Mouse (Mus musculus) limb, embryonic 13.5 days (tissue): ENCODE data around the gene Pde11a. TPM values are rescaled to one million over a fixed set of nuclear protein-coding genes. Genes with fewer than 3 reads are reported as not detected.

ENCODE experiments used
- ATAC-seq: fragments of 200-750 bp; cut with Nextera tagmentation; 2 replicates; pipeline ENCODE4 v1.8.0; 2017; ENCODE audit warnings: low read depth, moderate number of reproducible peaks, moderate TSS enrichment; ENCODE audit not compliant: low FRiP score
- H3K27ac ChIP-seq: fragments of 300-500 bp; sonication (generic); 2 replicates; pipeline ENCODE4 v1.5.1; 2015; ENCODE audit warnings: inconsistent platforms, mild to moderate bottlenecking, moderate library complexity
- H3K27me3 ChIP-seq: fragments of 300-500 bp; sonication (generic); 2 replicates; pipeline ENCODE4 v1.6.1; 2015; ENCODE audit warnings: mild to moderate bottlenecking, inconsistent platforms
- H3K36me3 ChIP-seq: fragments of 300-500 bp; sonication (generic); 2 replicates; pipeline ENCODE4 v1.6.1; 2015; ENCODE audit warnings: inconsistent platforms, mild to moderate bottlenecking, moderate library complexity
- H3K4me1 ChIP-seq: fragments of 300-500 bp; sonication (generic); 2 replicates; pipeline ENCODE4 v1.6.1; 2015; ENCODE audit warnings: inconsistent platforms
- H3K4me2 ChIP-seq: fragments of 300-500 bp; sonication (generic); replicated peaks from 2 replicates; pipeline ENCODE4 v1.6.1; 2015; ENCODE audit warnings: inconsistent platforms, mild to moderate bottlenecking, moderate library complexity
- H3K4me3 ChIP-seq: fragments of 300-500 bp; sonication (generic); 2 replicates; pipeline ENCODE4 v1.5.1; 2015; ENCODE audit warnings: moderate library complexity, mild to moderate bottlenecking, inconsistent platforms
- H3K9ac ChIP-seq: fragments of 300-500 bp; sonication (generic); 2 replicates; pipeline ENCODE4 v1.6.1; 2015; ENCODE audit warnings: mild to moderate bottlenecking, inconsistent platforms
- H3K9me3 ChIP-seq: fragments of 300-500 bp; sonication (generic); 2 replicates; pipeline ENCODE4 v1.6.1; 2016; ENCODE audit warnings: inconsistent platforms
- whole genome bisulfite sequencing: fragments of 180-500 bp; shearing (Covaris S2); methylation state at CpG from one replicate; pipeline ENCODE4 v1.1.7; 2015; 5-methylcytosine and 5-hydroxymethylcytosine counted together
- polyA plus RNA-seq: library from polyadenylated mRNA; unstranded; fragments of >200 nt; fragmentation: Nextera tagmentation; extraction: Ambion mirVana; gene quantifications from 2 replicates; pipeline ENCODE4 v1.2.1, GENCODE M21; 2015

Gene Pde11a
- polyA plus RNA-seq, 1 experiment from 2014 or later: 0.50 TPM

DNA sequence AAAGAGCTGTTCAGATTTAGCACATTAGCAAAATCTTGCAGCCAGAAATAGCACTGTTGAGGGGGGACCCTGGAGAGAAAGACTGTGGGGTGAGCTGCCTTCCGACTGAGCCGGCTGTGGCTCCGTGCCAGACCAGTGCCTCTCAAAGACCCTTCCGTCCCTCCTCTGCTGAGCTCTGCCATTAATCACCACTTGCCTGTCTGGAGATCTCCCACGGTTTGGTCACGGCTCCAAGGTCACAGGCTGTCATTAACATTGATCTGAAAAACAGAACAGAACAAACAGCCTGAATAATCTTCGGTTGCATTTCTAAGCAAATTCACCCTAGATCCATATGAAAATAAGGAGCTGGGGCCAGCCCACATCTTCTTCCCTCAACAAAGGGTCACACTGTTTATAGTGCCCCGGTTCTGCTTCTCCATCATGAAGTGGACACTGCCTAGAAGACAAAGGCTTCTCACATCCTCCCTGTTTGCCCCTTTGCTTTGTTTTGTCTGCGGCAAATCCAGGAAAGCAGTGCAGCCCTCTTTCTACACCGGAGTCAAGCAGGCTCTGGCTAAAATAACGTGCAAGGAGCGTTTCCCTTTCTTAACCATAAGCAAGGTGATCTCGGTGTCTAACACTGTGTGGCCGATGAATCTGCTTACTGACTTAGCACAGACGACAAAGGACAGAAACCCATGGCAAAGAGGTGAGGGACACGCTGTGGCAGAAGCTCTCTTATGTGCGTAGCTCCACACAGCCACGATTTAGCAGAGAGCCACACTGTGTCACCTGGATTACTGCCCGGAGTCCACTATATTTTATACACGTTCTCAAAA, 309.3 kb downstream of the Pde11a start:
- Histone ChIP-seq H3K4me1 (peaks cover 29% of the 10 kb centered on the region), H3K27ac (peak overlapping the region; percentile 75), H3K4me3 (peak overlapping the region; percentile 11; the same call in 1 of the 2 replicates), H3K36me3 (no peaks in the 10 kb centered on the region), H3K4me2 (peak overlapping the region; percentile 54), H3K9me3 (no peaks in the 10 kb centered on the region), H3K9ac (peak overlapping the region; percentile 35), H3K27me3 (no peaks in the 10 kb centered on the region)
- ATAC-seq: no peak
- 21% methylated on average over 20 of the region's 20 CpGs for WGBS

DNA sequence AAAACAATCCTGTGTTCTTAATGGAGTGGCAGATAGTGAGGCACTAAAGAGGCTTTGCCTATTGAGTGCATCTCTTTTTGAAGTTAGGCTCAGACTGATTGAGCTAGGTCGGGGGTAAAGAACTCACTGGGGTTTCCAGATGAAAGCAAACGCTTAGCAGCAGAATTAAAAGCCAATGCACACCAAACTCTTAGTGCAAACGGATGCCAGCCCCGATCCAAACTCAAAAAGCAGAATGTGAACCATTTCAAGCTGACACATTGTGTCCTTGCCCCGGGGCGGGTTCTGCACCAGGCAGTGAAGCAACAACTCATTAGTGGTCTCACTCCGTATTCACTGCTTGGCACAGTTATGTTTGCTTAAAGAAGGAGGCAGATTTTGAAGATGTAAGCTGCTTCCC, 321.7 kb downstream of the Pde11a start:
- H3K36me3 ChIP-seq: no peaks in the 10 kb centered on the region
- 12% methylated on average over 7 of the region's 7 CpGs for WGBS
- 0 out of 2 replicates have a peak, but pooled peaks cover 3% of the 10 kb centered on the region for H3K27me3 ChIP-seq
- H3K4me1 ChIP-seq: peaks cover 12% of the 10 kb centered on the region
- H3K4me2 ChIP-seq: no peak overlapping the region
- ATAC-seq: no peak
- H3K9me3 ChIP-seq: no peaks in the 10 kb centered on the region
- no peak overlapping the region for H3K9ac ChIP-seq
- no peak overlapping the region for H3K4me3 ChIP-seq
- no peak overlapping the region for H3K27ac ChIP-seq

GRCm38 (mm10) chr2:76016136-76016535, 322.4 kb downstream of the Pde11a start:
- no peak for ATAC-seq
- H3K9ac ChIP-seq: no peak overlapping the region
- H3K4me2 ChIP-seq: no peak overlapping the region
- 81% methylated on average over 8 of the region's 8 CpGs for WGBS
- H3K9me3 ChIP-seq: no peaks in the 10 kb centered on the region
- H3K36me3 ChIP-seq: no peaks in the 10 kb centered on the region
- no peak overlapping the region for H3K27ac ChIP-seq
- H3K27me3 ChIP-seq: 0 out of 2 replicates have a peak, but pooled peaks cover 3% of the 10 kb centered on the region
- H3K4me3 ChIP-seq: no peak overlapping the region
- H3K4me1 ChIP-seq: peaks cover 18% of the 10 kb centered on the region

- H3K9ac ChIP-seq: no peak overlapping the region
- 92% methylated on average over 7 of the region's 7 CpGs for WGBS
- no peak overlapping the region for H3K4me2 ChIP-seq
- H3K4me1 ChIP-seq: peaks cover 18% of the 10 kb centered on the region
- H3K27me3 ChIP-seq: 0 out of 2 replicates have a peak, but pooled peaks cover 3% of the 10 kb centered on the region
- no peaks in the 10 kb centered on the region for H3K9me3 ChIP-seq
- no peak overlapping the region for H3K4me3 ChIP-seq
- no peak for ATAC-seq
- no peaks in the 10 kb centered on the region for H3K36me3 ChIP-seq
- no peak overlapping the region for H3K27ac ChIP-seq
These were observed 323.1 kb downstream of the Pde11a start for GRCm38 (mm10) chr2:76015460-76015859.

GRCm38 (mm10) chr2:76014659-76015058, 323.9 kb downstream of the Pde11a start:
- Histone ChIP-seq H3K9me3 (no peaks in the 10 kb centered on the region), H3K9ac (no peak overlapping the region), H3K27ac (no peak overlapping the region), H3K27me3 (0 out of 2 replicates have a peak, but pooled peaks cover 3% of the 10 kb centered on the region), H3K4me1 (peaks cover 18% of the 10 kb centered on the region), H3K4me2 (no peak overlapping the region), H3K4me3 (no peak overlapping the region), H3K36me3 (no peaks in the 10 kb centered on the region)
- WGBS: 79% methylated on average over 3 of the region's 3 CpGs
- no peak for ATAC-seq

GRCm38 (mm10) chr2:76006194-76006593, 332.4 kb downstream of the Pde11a start:
- no peak overlapping the region for H3K4me3 ChIP-seq
- H3K36me3 ChIP-seq: no peaks in the 10 kb centered on the region
- 19% methylated on average over 4 of the region's 4 CpGs for WGBS
- H3K9me3 ChIP-seq: no peaks in the 10 kb centered on the region
- no peak for ATAC-seq
- H3K4me2 ChIP-seq: no peak overlapping the region
- no peak overlapping the region for H3K27ac ChIP-seq
- peaks cover 4% of the 10 kb centered on the region; the same call in 1 of the 2 replicates for H3K27me3 ChIP-seq
- H3K9ac ChIP-seq: no peak overlapping the region
- H3K4me1 ChIP-seq: 0 out of 2 replicates have a peak, but pooled peaks cover 6% of the 10 kb centered on the region

GRCm38 (mm10) chr2:76002899-76003298, 335.7 kb downstream of the Pde11a start:
- no peak overlapping the region for H3K4me3 ChIP-seq
- H3K36me3 ChIP-seq: no peaks in the 10 kb centered on the region
- no peak overlapping the region for H3K27ac ChIP-seq
- no peak overlapping the region for H3K9ac ChIP-seq
- no peak for ATAC-seq
- H3K27me3 ChIP-seq: peaks cover 16% of the 10 kb centered on the region
- peaks cover 15% of the 10 kb centered on the region for H3K4me1 ChIP-seq
- H3K9me3 ChIP-seq: no peaks in the 10 kb centered on the region
- 29% methylated on average over 9 of the region's 9 CpGs for WGBS
- H3K4me2 ChIP-seq: no peak overlapping the region

- Histone ChIP-seq H3K4me1 (peaks cover 18% of the 10 kb centered on the region), H3K27me3 (peaks cover 16% of the 10 kb centered on the region), H3K9ac (no peak overlapping the region), H3K36me3 (no peaks in the 10 kb centered on the region), H3K9me3 (no peaks in the 10 kb centered on the region), H3K4me2 (no peak overlapping the region), H3K4me3 (no peak overlapping the region), H3K27ac (no peak overlapping the region)
- WGBS: 42% methylated on average over 8 of the region's 8 CpGs
- no peak for ATAC-seq
These were observed 337.2 kb downstream of the Pde11a start for GRCm38 (mm10) chr2:76001392-76001791.

GRCm38 (mm10) chr2:75999636-76000035, 338.9 kb downstream of the Pde11a start:
- peaks cover 16% of the 10 kb centered on the region for H3K27me3 ChIP-seq
- H3K4me3 ChIP-seq: no peak overlapping the region
- no peaks in the 10 kb centered on the region for H3K9me3 ChIP-seq
- peaks cover 18% of the 10 kb centered on the region for H3K4me1 ChIP-seq
- H3K4me2 ChIP-seq: no peak overlapping the region
- no peak overlapping the region for H3K9ac ChIP-seq
- no peak overlapping the region for H3K27ac ChIP-seq
- WGBS: 36% methylated on average over 12 of the region's 12 CpGs
- no peak for ATAC-seq
- H3K36me3 ChIP-seq: no peaks in the 10 kb centered on the region

DNA sequence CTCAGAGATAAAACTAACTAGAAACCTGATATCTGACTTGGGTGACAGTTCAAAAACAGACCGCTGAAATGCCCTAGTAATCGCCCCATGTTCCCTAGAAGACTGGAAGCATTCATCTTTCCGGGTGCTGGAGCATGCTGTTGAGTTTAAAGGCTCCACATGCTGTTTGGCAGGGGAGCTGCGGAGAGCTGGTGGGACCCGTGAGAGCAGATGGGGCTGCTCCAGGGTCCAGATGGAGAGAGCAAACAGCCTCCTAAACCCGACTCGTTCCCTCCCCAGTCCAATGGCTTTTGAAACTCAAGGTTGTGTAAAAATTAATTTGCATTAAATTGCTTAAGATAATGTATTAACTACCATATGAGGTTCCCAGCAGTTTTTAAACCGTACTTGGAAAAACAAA, 339.9 kb downstream of the Pde11a start:
- H3K4me1 ChIP-seq: peaks cover 20% of the 10 kb centered on the region
- WGBS: 20% methylated on average over 8 of the region's 8 CpGs
- H3K27me3 ChIP-seq: peaks cover 16% of the 10 kb centered on the region
- no peak overlapping the region for H3K4me3 ChIP-seq
- no peaks in the 10 kb centered on the region for H3K9me3 ChIP-seq
- ATAC-seq: no peak
- 0 out of 2 replicates have a peak overlapping the region, but pooled peaks have one; percentile 44 for H3K27ac ChIP-seq
- H3K36me3 ChIP-seq: no peaks in the 10 kb centered on the region
- no peak overlapping the region for H3K9ac ChIP-seq
- H3K4me2 ChIP-seq: no peak overlapping the region; the same call in 1 of the 2 replicates

- Histone ChIP-seq H3K4me1 (peaks cover 18% of the 10 kb centered on the region), H3K27me3 (peaks cover 16% of the 10 kb centered on the region), H3K27ac (no peak overlapping the region), H3K36me3 (no peaks in the 10 kb centered on the region), H3K9me3 (no peaks in the 10 kb centered on the region), H3K4me2 (no peak overlapping the region), H3K4me3 (no peak overlapping the region), H3K9ac (no peak overlapping the region)
- WGBS: 58% methylated on average over 12 of the region's 12 CpGs
- no peak for ATAC-seq
These were observed 340.8 kb downstream of the Pde11a start for GRCm38 (mm10) chr2:75997726-75998125.

DNA sequence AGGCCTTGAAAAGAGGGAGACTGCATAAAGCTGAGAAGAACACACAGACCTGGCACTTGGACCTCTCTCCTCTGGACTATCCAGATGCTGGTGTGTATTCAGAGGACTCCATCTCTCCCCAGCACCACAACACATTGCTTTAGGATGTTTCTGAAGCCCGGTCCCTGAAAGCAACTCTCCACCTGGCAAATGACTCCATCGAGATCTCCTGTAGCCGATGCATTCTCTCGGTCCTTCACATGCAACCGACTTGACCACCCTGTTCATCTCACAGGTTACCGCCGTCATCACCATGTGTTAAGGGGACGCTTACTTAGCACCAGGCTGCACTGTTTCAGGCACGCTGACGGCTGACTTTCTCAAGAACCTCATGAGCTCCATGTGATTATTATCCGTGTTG, 343.7 kb downstream of the Pde11a start:
- H3K9ac ChIP-seq: no peak overlapping the region
- no peaks in the 10 kb centered on the region for H3K36me3 ChIP-seq
- peaks cover 43% of the 10 kb centered on the region for H3K4me1 ChIP-seq
- no peak overlapping the region for H3K4me3 ChIP-seq
- no peak overlapping the region for H3K4me2 ChIP-seq
- H3K27me3 ChIP-seq: peaks cover 4% of the 10 kb centered on the region; the same call in 1 of the 2 replicates
- H3K9me3 ChIP-seq: no peaks in the 10 kb centered on the region
- 94% methylated on average over 11 of the region's 11 CpGs for WGBS
- ATAC-seq: no peak
- no peak overlapping the region for H3K27ac ChIP-seq
